Mouse (Mus musculus) 3T3-L1 (cell line): ENCODE measurements around the gene Tacc3.

Source experiments
- DNase-seq: peaks from one replicate; pipeline ENCODE4 v3.0.0-alpha.2; 2015; ENCODE audit warnings: low read depth, low spot score

Tacc3 gene

GRCm38 (mm10) chr5:33722266-33723018, 64.5 kb downstream of the Tacc3 start:
- DNase-seq, result no peak

DNA sequence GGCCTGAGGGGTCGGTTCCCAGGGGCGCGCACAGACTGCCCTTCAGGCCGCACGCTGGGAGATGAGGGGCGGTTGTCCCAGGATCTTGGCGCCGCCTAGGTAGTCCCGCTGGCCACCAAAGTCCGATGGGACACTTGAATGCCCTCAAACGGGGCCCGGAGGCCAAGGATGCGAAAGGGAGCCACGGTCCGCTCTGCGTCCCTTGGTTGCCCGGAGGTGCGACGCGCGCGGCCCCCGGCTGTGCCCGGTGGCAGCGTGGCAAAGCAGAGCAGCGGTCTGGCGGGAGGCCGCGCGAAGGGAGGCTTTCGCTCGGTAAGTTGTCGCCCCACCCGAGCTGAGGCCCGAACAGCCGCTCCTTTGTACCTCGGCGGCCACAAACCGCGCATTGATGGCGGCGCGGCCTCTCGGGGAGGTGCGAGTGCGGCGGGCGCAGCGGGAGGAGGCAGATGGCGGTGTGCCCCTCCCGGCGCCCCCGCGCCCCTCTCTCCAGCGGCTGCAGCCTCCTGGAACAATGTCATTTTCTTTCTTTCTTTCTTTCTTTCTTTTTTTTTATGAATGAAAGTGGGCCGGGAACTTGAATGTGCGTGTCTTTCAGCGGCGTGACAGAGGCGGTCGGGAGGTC, 65.2 kb downstream of the Tacc3 start:
- DNase-seq, result no peak

DNA sequence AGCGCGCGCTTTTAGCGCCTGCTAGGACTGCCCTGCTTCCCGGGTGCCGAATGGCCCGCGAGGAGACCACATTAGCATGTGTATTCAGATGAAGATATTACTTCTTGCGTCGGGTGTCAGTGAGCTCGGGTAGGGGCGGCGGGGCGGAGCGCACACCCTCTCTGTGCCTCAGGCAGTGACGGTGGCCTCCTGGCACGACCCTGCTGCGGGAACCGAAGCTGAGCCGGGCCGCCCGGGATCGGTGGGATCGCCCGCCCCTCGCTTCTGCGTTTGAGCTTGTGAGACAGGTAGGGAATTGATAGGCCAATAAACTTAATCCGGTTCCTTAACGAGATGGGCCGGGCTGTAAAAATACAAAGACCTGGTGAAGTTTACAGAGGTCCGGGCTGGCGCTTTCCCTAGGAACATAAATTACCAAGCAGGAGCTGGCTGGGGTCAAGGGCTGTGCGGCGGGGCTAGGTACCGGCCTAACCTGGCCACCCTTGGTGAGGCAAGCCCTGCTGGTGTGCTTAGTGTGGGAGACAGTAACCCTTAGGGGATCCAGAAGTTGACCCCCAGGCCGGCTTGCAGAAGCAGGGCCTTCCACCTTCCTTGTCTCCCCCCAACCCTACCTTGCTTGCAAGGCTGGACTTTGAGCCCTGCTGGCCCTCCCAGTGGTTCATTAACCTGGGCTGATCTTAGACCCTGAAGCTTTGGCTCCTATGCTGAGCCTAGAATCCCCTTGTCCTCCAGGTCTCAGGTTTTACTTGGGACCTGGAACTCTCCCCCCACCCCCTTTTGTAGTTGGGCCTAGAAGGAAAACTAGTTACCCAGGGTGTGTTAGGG, 65.9 kb downstream of the Tacc3 start:
- no peak for DNase-seq

DNA sequence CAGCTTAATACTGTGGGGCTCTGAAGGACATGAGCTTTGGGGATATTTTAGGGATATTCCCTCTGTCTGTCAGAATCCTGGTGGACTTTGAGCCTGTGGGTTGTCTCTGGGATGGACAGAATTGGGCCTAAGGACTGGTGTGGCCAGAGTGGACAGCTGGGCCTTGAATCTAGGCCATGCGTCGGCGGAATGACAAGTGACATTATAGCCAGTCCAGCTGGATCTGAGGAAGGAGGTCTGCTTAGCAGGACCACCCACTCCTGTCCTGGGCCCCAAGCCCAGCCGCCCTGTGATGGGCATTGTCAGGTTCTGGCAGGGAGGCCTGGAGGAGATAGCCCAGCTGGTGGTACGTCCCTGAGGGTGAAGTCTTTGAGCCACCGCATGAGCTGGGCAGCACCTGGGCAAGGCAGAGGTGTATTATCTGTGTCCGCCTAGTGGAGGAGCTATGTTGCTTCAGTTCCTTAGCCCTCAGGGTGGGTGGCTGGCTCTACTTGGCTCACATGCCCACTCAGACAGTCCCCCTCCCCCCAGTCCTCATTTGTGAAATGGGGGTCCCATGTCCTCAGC, 68.2 kb downstream of the Tacc3 start:
- DNase-seq, result no peak

GRCm38 (mm10) chr5:33726891-33727290, 69.0 kb downstream of the Tacc3 start:
- DNase-seq, result no peak
